Mouse (Mus musculus): ENCODE results near the gene C2cd2l.

DNA sequence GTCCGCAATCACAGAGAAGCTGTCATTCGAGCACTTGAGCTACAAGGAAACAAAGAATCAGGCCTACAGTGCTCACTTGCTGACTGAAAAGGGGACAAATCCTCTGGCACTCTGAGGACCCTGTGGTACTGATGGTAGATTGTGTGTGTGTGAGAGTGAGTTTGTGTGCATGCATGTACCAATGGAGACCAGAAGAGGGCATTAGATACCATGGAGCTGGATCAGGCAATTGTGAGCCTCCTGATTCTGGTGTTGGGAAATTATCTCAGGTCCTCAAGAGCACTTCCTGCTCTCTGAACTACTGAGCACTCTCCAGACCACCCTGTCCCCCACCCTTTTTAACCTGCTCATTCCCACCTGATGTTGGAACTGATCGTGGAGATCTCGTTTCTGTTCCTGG is 28.5 kb upstream of the C2cd2l start:
- TF ChIP-seq POLR2A (IDR thresholded peaks at IDR 0.05; ENCODE audit: borderline replicate concordance, extremely low read depth, low read depth, low read length): no peak
- no peak for TF ChIP-seq CTCF (IDR thresholded peaks at IDR 0.05; ENCODE audit: insufficient read depth, low read length)

Measured in lung, adult 2 months (tissue).